Mouse (Mus musculus): ENCODE measurements around the gene Pde6b. TPM values are rescaled to one million over a fixed set of nuclear protein-coding genes. Genes with fewer than 3 reads are reported as not detected.

The Pde6b gene
- polyA plus RNA-seq, 1 experiment from 2014 or later = 0.30 TPM

GRCm38 (mm10) chr5:108362330-108362729 is 25.9 kb upstream of the Pde6b start:
- Histone ChIP-seq H3K9ac (ENCODE audit: low read depth, low read length) (no peak overlapping the region), H3K4me3 (ENCODE audit: low read depth, low read length) (no peak overlapping the region), H3K4me2 (ENCODE audit: low read length) (no peak overlapping the region), H3K27ac (ENCODE audit: low read length) (no peak overlapping the region), H3K36me3 (ENCODE audit: control insufficient read depth, insufficient read depth, low read length) (no peaks in the 10 kb centered on the region), H3K9me3 (replicated peaks; ENCODE audit: control insufficient read depth, low read length, poor library complexity, severe bottlenecking) (no peaks in the 10 kb centered on the region), H3K4me1 (ENCODE audit: control insufficient read depth, insufficient read depth, low read length) (peaks cover 12% of the 10 kb centered on the region), H3K27me3 (ENCODE audit: control insufficient read depth, insufficient read depth, low read depth, low read length) (peaks cover 29% of the 10 kb centered on the region)
- ATAC-seq = no peak
- WGBS = 23% methylated on average over 3 of the region's 3 CpGs

GRCm38 (mm10) chr5:108366328-108366983 is 21.7 kb upstream of the Pde6b start:
- Histone ChIP-seq H3K27ac (ENCODE audit: low read length) (no peak overlapping the region), H3K4me1 (ENCODE audit: control insufficient read depth, insufficient read depth, low read length) (peaks cover 28% of the 10 kb centered on the region), H3K36me3 (ENCODE audit: control insufficient read depth, insufficient read depth, low read length) (no peaks in the 10 kb centered on the region), H3K4me3 (ENCODE audit: low read depth, low read length) (peak overlapping the region; percentile 81), H3K4me2 (ENCODE audit: low read length) (peak overlapping the region; percentile 82), H3K27me3 (ENCODE audit: control insufficient read depth, insufficient read depth, low read depth, low read length) (peaks cover 53% of the 10 kb centered on the region), H3K9ac (ENCODE audit: low read depth, low read length) (peak overlapping the region; percentile 89), H3K9me3 (replicated peaks; ENCODE audit: control insufficient read depth, low read length, poor library complexity, severe bottlenecking) (no peaks in the 10 kb centered on the region)
- peak; percentile 13; the same call in 1 of the 2 replicates for ATAC-seq
- whole genome bisulfite sequencing = 2% methylated on average over 60 of the region's 60 CpGs

- H3K27me3 ChIP-seq (ENCODE audit: control insufficient read depth, insufficient read depth, low read depth, low read length) = peaks cover 61% of the 10 kb centered on the region
- H3K4me1 ChIP-seq (ENCODE audit: control insufficient read depth, insufficient read depth, low read length) = peaks cover 28% of the 10 kb centered on the region
- under 1% methylated on average over 62 of the region's 100 CpGs for WGBS
- H3K9ac ChIP-seq (ENCODE audit: low read depth, low read length) = peak overlapping the region; percentile 89
- peak; percentile 57 for ATAC-seq
- H3K4me3 ChIP-seq (ENCODE audit: low read depth, low read length) = peak overlapping the region; percentile 81
- peak overlapping the region; percentile 61; the same call in 1 of the 2 replicates for H3K27ac ChIP-seq (ENCODE audit: low read length)
- H3K9me3 ChIP-seq (replicated peaks; ENCODE audit: control insufficient read depth, low read length, poor library complexity, severe bottlenecking) = no peaks in the 10 kb centered on the region
- peak overlapping the region; percentile 82 for H3K4me2 ChIP-seq (ENCODE audit: low read length)
- no peaks in the 10 kb centered on the region for H3K36me3 ChIP-seq (ENCODE audit: control insufficient read depth, insufficient read depth, low read length)
These were observed 21.0 kb upstream of the Pde6b start for GRCm38 (mm10) chr5:108366984-108367841.

GRCm38 (mm10) chr5:108367871-108368332 is 20.3 kb upstream of the Pde6b start, which contains the start of gene Gm42517:
Gm42517 (minus strand) TSS chr5:108367922.
- peak; percentile 34 for ATAC-seq
- Histone ChIP-seq H3K36me3 (ENCODE audit: control insufficient read depth, insufficient read depth, low read length) (no peaks in the 10 kb centered on the region), H3K9ac (ENCODE audit: low read depth, low read length) (peak within 1 kb of the TSS; percentile 89), H3K4me1 (ENCODE audit: control insufficient read depth, insufficient read depth, low read length) (peaks cover 28% of the 10 kb centered on the region), H3K4me3 (ENCODE audit: low read depth, low read length) (peak within 1 kb of the TSS; percentile 81), H3K9me3 (replicated peaks; ENCODE audit: control insufficient read depth, low read length, poor library complexity, severe bottlenecking) (no peaks in the 10 kb centered on the region), H3K27me3 (ENCODE audit: control insufficient read depth, insufficient read depth, low read depth, low read length) (peaks cover 61% of the 10 kb centered on the region), H3K4me2 (ENCODE audit: low read length) (peak within 1 kb of the TSS; percentile 82), H3K27ac (ENCODE audit: low read length) (peak within 1 kb of the TSS; percentile 61; the same call in 1 of the 2 replicates)
- WGBS = 0% methylated on average over 17 of the region's 36 CpGs

GRCm38 (mm10) chr5:108368446-108368845 is 19.7 kb upstream of the Pde6b start:
- peak; percentile 14 for ATAC-seq
- 3% methylated on average over 6 of the region's 6 CpGs for WGBS
- Histone ChIP-seq H3K36me3 (ENCODE audit: control insufficient read depth, insufficient read depth, low read length) (no peaks in the 10 kb centered on the region), H3K4me2 (ENCODE audit: low read length) (peak overlapping the region; percentile 82), H3K27me3 (ENCODE audit: control insufficient read depth, insufficient read depth, low read depth, low read length) (peaks cover 57% of the 10 kb centered on the region), H3K27ac (ENCODE audit: low read length) (no peak overlapping the region), H3K4me3 (ENCODE audit: low read depth, low read length) (peak overlapping the region; percentile 81), H3K4me1 (ENCODE audit: control insufficient read depth, insufficient read depth, low read length) (peaks cover 28% of the 10 kb centered on the region), H3K9ac (ENCODE audit: low read depth, low read length) (peak overlapping the region; percentile 89), H3K9me3 (replicated peaks; ENCODE audit: control insufficient read depth, low read length, poor library complexity, severe bottlenecking) (no peaks in the 10 kb centered on the region)

- Histone ChIP-seq H3K27me3 (ENCODE audit: control insufficient read depth, insufficient read depth, low read depth, low read length) (peaks cover 52% of the 10 kb centered on the region), H3K9ac (ENCODE audit: low read depth, low read length) (peak overlapping the region; percentile 89), H3K36me3 (ENCODE audit: control insufficient read depth, insufficient read depth, low read length) (no peaks in the 10 kb centered on the region), H3K4me1 (ENCODE audit: control insufficient read depth, insufficient read depth, low read length) (peaks cover 28% of the 10 kb centered on the region), H3K27ac (ENCODE audit: low read length) (no peak overlapping the region), H3K4me3 (ENCODE audit: low read depth, low read length) (peak overlapping the region; percentile 81), H3K9me3 (replicated peaks; ENCODE audit: control insufficient read depth, low read length, poor library complexity, severe bottlenecking) (no peaks in the 10 kb centered on the region), H3K4me2 (ENCODE audit: low read length) (peak overlapping the region; percentile 82)
- peak; percentile 61 for ATAC-seq
- under 1% methylated on average over 49 of the region's 49 CpGs for WGBS
These were observed 19.2 kb upstream of the Pde6b start for GRCm38 (mm10) chr5:108368851-108369621.

GRCm38 (mm10) chr5:108369964-108370363 is 18.2 kb upstream of the Pde6b start:
- H3K4me3 ChIP-seq (ENCODE audit: low read depth, low read length) = no peak overlapping the region
- no peaks in the 10 kb centered on the region for H3K36me3 ChIP-seq (ENCODE audit: control insufficient read depth, insufficient read depth, low read length)
- H3K4me1 ChIP-seq (ENCODE audit: control insufficient read depth, insufficient read depth, low read length) = peaks cover 28% of the 10 kb centered on the region
- no peak overlapping the region for H3K9ac ChIP-seq (ENCODE audit: low read depth, low read length)
- H3K9me3 ChIP-seq (replicated peaks; ENCODE audit: control insufficient read depth, low read length, poor library complexity, severe bottlenecking) = no peaks in the 10 kb centered on the region
- no peak overlapping the region; the same call in 1 of the 2 replicates for H3K4me2 ChIP-seq (ENCODE audit: low read length)
- no peak for ATAC-seq
- peaks cover 44% of the 10 kb centered on the region for H3K27me3 ChIP-seq (ENCODE audit: control insufficient read depth, insufficient read depth, low read depth, low read length)
- WGBS = 3% methylated on average over 6 of the region's 6 CpGs
- no peak overlapping the region for H3K27ac ChIP-seq (ENCODE audit: low read length)

GRCm38 (mm10) chr5:108374079-108374478 is 14.1 kb upstream of the Pde6b start:
- Histone ChIP-seq H3K4me2 (ENCODE audit: low read length) (no peak overlapping the region), H3K27me3 (ENCODE audit: control insufficient read depth, insufficient read depth, low read depth, low read length) (peaks cover 23% of the 10 kb centered on the region), H3K27ac (ENCODE audit: low read length) (no peak overlapping the region), H3K9ac (ENCODE audit: low read depth, low read length) (no peak overlapping the region), H3K9me3 (replicated peaks; ENCODE audit: control insufficient read depth, low read length, poor library complexity, severe bottlenecking) (no peaks in the 10 kb centered on the region), H3K36me3 (ENCODE audit: control insufficient read depth, insufficient read depth, low read length) (no peaks in the 10 kb centered on the region), H3K4me1 (ENCODE audit: control insufficient read depth, insufficient read depth, low read length) (peaks cover 5% of the 10 kb centered on the region; the same call in 1 of the 2 replicates), H3K4me3 (ENCODE audit: low read depth, low read length) (no peak overlapping the region)
- 73% methylated on average over 5 of the region's 5 CpGs for WGBS
- ATAC-seq = no peak

All from midbrain, embryonic 16.5 days (tissue).